Mouse (Mus musculus): ENCODE data around the gene Fbxw8. TPM values are rescaled to one million over a fixed set of nuclear protein-coding genes. Genes with fewer than 3 reads are reported as not detected.

The Fbxw8 gene
- polyA plus RNA-seq, 1 experiment from 2014 or later, result 18.4 TPM

Other genes with a start within 250 kb of the Fbxw8 start
- gene Fbxo21, start 178.7 kb downstream of the Fbxw8 start, polyA plus RNA-seq (2015; fragmentation: Nextera tagmentation; extraction: Ambion mirVana), result 173 and 181 TPM in 2 replicates
- 6.8 and 23.7 TPM in 2 replicates for gene Tesc, start 127.7 kb downstream of the Fbxw8 start, polyA plus RNA-seq (2015; fragmentation: Nextera tagmentation; extraction: Ambion mirVana)
- gene Hrk, start 9.2 kb upstream of the Fbxw8 start, polyA plus RNA-seq (2015; fragmentation: Nextera tagmentation; extraction: Ambion mirVana), result 4.1 and 4.6 TPM in 2 replicates
- gene Rnft2, start 89.7 kb upstream of the Fbxw8 start, polyA plus RNA-seq (2015; fragmentation: Nextera tagmentation; extraction: Ambion mirVana), result 11.5 and 11.9 TPM in 2 replicates
- 18.1 and 18.2 TPM in 2 replicates for gene 2410131K14Rik, start 89.8 kb upstream of the Fbxw8 start, polyA plus RNA-seq (2015; fragmentation: Nextera tagmentation; extraction: Ambion mirVana)

All from midbrain, embryonic 16.5 days (tissue).